Mouse (Mus musculus): ENCODE measurements at regions not wholly inside any gene's neighbourhood (a gene's known extent, or its start where the extent isn't known, plus 50 kb on each side); places are given as distances from the start of the nearest gene placed in this dataset.

DNA sequence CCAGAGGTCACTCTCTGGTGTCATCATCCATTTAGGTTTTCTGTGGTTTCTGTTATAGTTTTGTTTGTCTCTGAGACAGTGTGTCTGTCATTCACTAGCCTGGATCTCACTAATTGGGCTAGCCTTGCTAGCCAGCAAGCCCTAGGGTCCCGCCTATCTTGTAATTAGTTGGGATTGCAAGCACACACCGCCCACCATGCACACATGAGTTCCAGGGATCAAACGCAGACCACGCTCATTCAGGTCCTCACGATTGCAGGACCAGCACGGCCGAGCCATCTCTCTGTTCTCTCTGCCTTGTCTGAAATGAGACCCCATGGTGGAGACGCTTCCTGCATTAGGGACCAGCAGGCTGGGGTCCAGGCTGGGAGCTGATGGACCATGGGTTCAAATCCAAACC is 60.9 kb upstream of the Igsf21 start:
- no peak for DNase-seq

DNA sequence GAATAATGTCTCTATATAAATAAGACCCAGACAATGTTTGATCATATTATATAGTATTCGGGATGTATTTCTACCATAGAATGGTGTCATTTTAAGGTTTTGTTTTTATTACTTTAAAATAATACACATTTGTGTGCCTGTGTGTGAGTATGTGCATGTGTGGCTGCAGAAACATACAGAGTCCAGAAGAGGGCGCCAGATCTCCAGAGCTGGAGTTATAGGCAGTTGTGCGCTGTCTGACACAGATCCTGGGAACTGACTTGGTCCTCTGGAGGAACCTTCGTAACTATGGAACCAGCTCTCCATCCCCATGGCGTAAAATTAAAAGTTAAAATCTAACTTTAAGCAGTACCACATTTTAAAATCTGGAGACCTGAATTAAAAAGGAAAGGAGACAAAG is 58.4 kb upstream of the Igsf21 start:
- no peak for DNase-seq

DNA sequence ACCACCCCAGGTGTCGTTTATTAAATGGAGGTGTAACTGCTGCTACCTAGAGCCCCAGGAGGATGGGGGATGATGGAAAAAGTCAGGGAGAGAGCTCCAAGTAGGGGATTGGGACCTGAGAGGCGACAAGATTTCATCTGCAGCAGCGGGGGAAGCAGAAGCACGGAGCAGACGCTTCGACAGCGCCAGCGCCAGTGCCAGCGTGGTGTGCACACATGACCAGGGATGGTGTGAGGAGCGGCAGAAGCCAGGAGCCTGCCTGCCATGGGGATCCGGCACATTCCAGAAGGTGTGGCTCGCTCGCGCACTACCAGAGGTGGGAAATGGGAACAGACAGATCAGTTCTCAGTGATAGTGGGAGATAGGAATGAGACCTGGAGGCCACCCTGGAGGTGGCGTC is 55.1 kb upstream of the Igsf21 start:
- DNase-seq = no peak

DNA sequence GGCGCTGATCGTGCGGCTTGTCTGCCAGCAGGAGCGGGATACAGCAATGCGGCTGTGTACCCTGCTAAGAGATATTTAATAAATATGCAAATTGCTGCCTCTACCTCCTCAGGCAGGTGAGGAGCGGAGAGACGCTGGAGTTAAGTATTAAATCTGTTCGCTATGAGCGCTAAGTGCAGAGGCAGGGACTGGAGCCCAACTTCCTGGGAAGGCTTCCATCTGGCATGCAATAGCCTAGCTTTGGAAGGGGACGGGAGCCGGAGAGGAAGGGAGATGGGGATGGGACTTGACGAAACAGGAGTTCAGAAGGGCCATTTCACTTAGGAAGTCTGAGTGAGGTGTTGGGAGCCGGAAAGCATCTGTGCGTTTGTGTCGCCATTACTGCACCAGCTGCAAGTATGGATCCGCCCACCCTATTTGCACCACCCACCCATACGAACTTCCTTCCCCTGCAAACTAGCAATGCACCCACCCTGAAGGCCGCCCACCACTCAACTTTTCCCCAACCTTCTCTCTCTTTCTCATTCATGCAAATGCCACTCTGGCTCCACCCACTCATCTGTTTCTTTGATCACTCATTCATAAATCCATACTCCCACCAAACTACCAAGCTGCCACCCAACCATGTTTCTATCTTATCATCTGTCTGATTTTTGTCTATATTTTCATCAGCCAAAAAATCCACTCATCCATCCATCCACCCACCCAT is 51.5 kb upstream of the Igsf21 start:
- no peak for DNase-seq

Measured in kidney, postnatal 14 days (tissue).